Mouse (Mus musculus) olfactory bulb, adult 2 months (tissue): ENCODE measurements around the gene Sesn3.

Source experiments
- CTCF ChIP-seq: fragments of 200-500 bp; IDR thresholded peaks from 2 replicates; pipeline ENCODE4 v1.5.1; 2012; ENCODE audit warnings: low read depth, mild to moderate bottlenecking, low read length, moderate library complexity; ENCODE audit not compliant: insufficient read depth
- POLR2A ChIP-seq: fragments of 200-500 bp; IDR thresholded peaks from 2 replicates; pipeline ENCODE4 v1.6.1; 2012; ENCODE audit warnings: mild to moderate bottlenecking, low read depth, low read length, moderate library complexity; ENCODE audit not compliant: insufficient read depth

GRCm38 (mm10) chr9:14338701-14339100 lies 63.8 kb downstream of the Sesn3 start:
- TF ChIP-seq POLR2A = no peak
- no peak for TF ChIP-seq CTCF
